Mouse (Mus musculus): ENCODE results near the gene Rgsl1. TPM values are rescaled to one million over a fixed set of nuclear protein-coding genes. Genes with fewer than 3 reads are reported as not detected.

Rgsl1 gene
- total and polyA plus RNA-seq, 3 experiments: not detected

GRCm38 (mm10) chr1:153830746-153831145 lies 13.2 kb downstream of the Rgsl1 start:
- Histone ChIP-seq H3K27me3 (ENCODE audit: control insufficient read depth in 1 of 2, insufficient read depth in 2 of 2, low read length in 2 of 2) (no peaks in the 10 kb centered on the region), H3K36me3 (ENCODE audit: control insufficient read depth in 1 of 2, insufficient read depth in 2 of 2, low read length in 2 of 2) (no peaks in the 10 kb centered on the region)
- TF ChIP-seq KAT2A (conservative IDR thresholded peaks at IDR 0.05; ENCODE audit: low read depth, low read length): no peak
- TF ChIP-seq TCF12 (IDR thresholded peaks at IDR 0.05; ENCODE audit: low read depth, low read length): no peak
- no peak for TF ChIP-seq SIN3A (IDR thresholded peaks at IDR 0.05; ENCODE audit: low read length)
- no peak for TF ChIP-seq MYB (IDR thresholded peaks at IDR 0.05; ENCODE audit: low read depth, low read length)
- TF ChIP-seq RAD21 (IDR thresholded peaks at IDR 0.05; ENCODE audit: low read depth, low read length): no peak

GRCm38 (mm10) chr1:153820216-153820615 lies 23.7 kb downstream of the Rgsl1 start:
- TF ChIP-seq MYB (IDR thresholded peaks at IDR 0.05; ENCODE audit: low read depth, low read length) (no peak), POLR2A (IDR thresholded peaks at IDR 0.05; ENCODE audit: control insufficient read depth in 1 of 2, insufficient read depth in 1 of 2, low read depth in 1 of 2, low read length in 2 of 2, poor library complexity in 1 of 2) (no peak), EP300 (IDR thresholded peaks at IDR 0.05; ENCODE audit: low read depth in 1 of 2, low read length in 2 of 2) (no peak), RAD21 (IDR thresholded peaks at IDR 0.05; ENCODE audit: low read depth, low read length) (no peak), USF2 (IDR thresholded peaks at IDR 0.05; ENCODE audit: borderline replicate concordance in 1 of 2, insufficient read depth in 1 of 2, low read depth in 1 of 2, low read length in 2 of 2) (no peak), ZC3H11A (IDR thresholded peaks at IDR 0.05; ENCODE audit: low read depth, low read length) (no peak), ETS1 (IDR thresholded peaks at IDR 0.05; ENCODE audit: low read depth, low read length) (no peak), JUND (IDR thresholded peaks at IDR 0.05; ENCODE audit: low read depth, low read length) (no peak), ELF1 (IDR thresholded peaks at IDR 0.05; ENCODE audit: low read depth, low read length) (no peak), POLR2AphosphoS2 (IDR thresholded peaks at IDR 0.05; ENCODE audit: low read length) (no peak)
- Histone ChIP-seq H3K9me3 (replicated peaks; ENCODE audit: insufficient read depth, low read length) (no peaks in the 10 kb centered on the region), H3K27me3 (ENCODE audit: control insufficient read depth in 1 of 2, insufficient read depth in 2 of 2, low read length in 2 of 2) (no peaks in the 10 kb centered on the region), H3K4me3 (ENCODE audit: control insufficient read depth in 1 of 2, insufficient read depth in 1 of 2, low read depth in 2 of 2, low read length in 2 of 2) (no peak overlapping the region), H3K36me3 (ENCODE audit: control insufficient read depth in 1 of 2, insufficient read depth in 2 of 2, low read length in 2 of 2) (no peaks in the 10 kb centered on the region), H3K4me1 (ENCODE audit: control insufficient read depth in 1 of 2, insufficient read depth in 2 of 2, low read length in 2 of 2) (no peaks in the 10 kb centered on the region), H3K79me2 (ENCODE audit: control insufficient read depth, insufficient read depth, low read length, poor library complexity) (no peaks in the 10 kb centered on the region), H3K27ac (ENCODE audit: control insufficient read depth, low read depth, low read length) (no peak overlapping the region), H3K9ac (ENCODE audit: control insufficient read depth, low read depth, low read length, poor library complexity, severe bottlenecking) (no peak overlapping the region)
- DNase-seq (ENCODE audit: low read depth, low spot score): no peak

More at GRCm38 (mm10) chr1:153830746-153831145, 13.2 kb downstream of the Rgsl1 start:
- Histone ChIP-seq H3K27ac (ENCODE audit: control insufficient read depth, low read depth, low read length) (no peak overlapping the region), H3K9ac (ENCODE audit: control insufficient read depth, low read depth, low read length, poor library complexity, severe bottlenecking) (no peak overlapping the region), H3K9me3 (replicated peaks; ENCODE audit: insufficient read depth, low read length) (no peaks in the 10 kb centered on the region), H3K79me2 (ENCODE audit: control insufficient read depth, insufficient read depth, low read length, poor library complexity) (no peaks in the 10 kb centered on the region), H3K4me1 (ENCODE audit: control insufficient read depth in 1 of 2, insufficient read depth in 2 of 2, low read length in 2 of 2) (no peaks in the 10 kb centered on the region), H3K4me3 (ENCODE audit: control insufficient read depth in 1 of 2, insufficient read depth in 1 of 2, low read depth in 2 of 2, low read length in 2 of 2) (no peak overlapping the region)
- DNase-seq (ENCODE audit: low read depth, low spot score): no peak

- H3K36me3 ChIP-seq (ENCODE audit: control insufficient read depth in 1 of 2, insufficient read depth in 2 of 2, low read length in 2 of 2): no peaks in the 10 kb centered on the region
- no peak overlapping the region for H3K9ac ChIP-seq (ENCODE audit: control insufficient read depth, low read depth, low read length, poor library complexity, severe bottlenecking)
- H3K27ac ChIP-seq (ENCODE audit: control insufficient read depth, low read depth, low read length): no peak overlapping the region
- H3K27me3 ChIP-seq (ENCODE audit: control insufficient read depth in 1 of 2, insufficient read depth in 2 of 2, low read length in 2 of 2): peaks cover 0 to 3% of the 10 kb centered on the region in 2 experiments; a peak in 3 of 4 replicates
- no peaks in the 10 kb centered on the region for H3K4me1 ChIP-seq (ENCODE audit: control insufficient read depth in 1 of 2, insufficient read depth in 2 of 2, low read length in 2 of 2)
- no peak for DNase-seq (ENCODE audit: low read depth, low spot score)
- H3K79me2 ChIP-seq (ENCODE audit: control insufficient read depth, insufficient read depth, low read length, poor library complexity): no peaks in the 10 kb centered on the region
- no peaks in the 10 kb centered on the region for H3K9me3 ChIP-seq (replicated peaks; ENCODE audit: insufficient read depth, low read length)
- no peak overlapping the region for H3K4me3 ChIP-seq (ENCODE audit: control insufficient read depth in 1 of 2, insufficient read depth in 1 of 2, low read depth in 2 of 2, low read length in 2 of 2)
- TF ChIP-seq UBTF (IDR thresholded peaks at IDR 0.05; ENCODE audit: borderline replicate concordance, insufficient read depth, low read depth, low read length): no peak
- no peak for TF ChIP-seq MAFK (IDR thresholded peaks at IDR 0.05; ENCODE audit: borderline replicate concordance, low read depth, low read length)
- TF ChIP-seq USF2 (IDR thresholded peaks at IDR 0.05; ENCODE audit: borderline replicate concordance in 1 of 2, insufficient read depth in 1 of 2, low read depth in 1 of 2, low read length in 2 of 2): no peak
- no peak for TF ChIP-seq ZMIZ1 (IDR thresholded peaks at IDR 0.05; ENCODE audit: low read depth, low read length)
- TF ChIP-seq CHD1 (IDR thresholded peaks at IDR 0.05; ENCODE audit: low read depth, low read length): no peak
- no peak for TF ChIP-seq JUND (IDR thresholded peaks at IDR 0.05; ENCODE audit: low read depth, low read length)
- TF ChIP-seq MYC (IDR thresholded peaks at IDR 0.05; ENCODE audit: low read depth, low read length): no peak
- TF ChIP-seq MXI1 (IDR thresholded peaks at IDR 0.05; ENCODE audit: low read depth, low read length): no peak
- TF ChIP-seq TCF12 (IDR thresholded peaks at IDR 0.05; ENCODE audit: low read depth, low read length): no peak
- no peak for TF ChIP-seq POLR2A (IDR thresholded peaks at IDR 0.05; ENCODE audit: control insufficient read depth in 1 of 2, insufficient read depth in 1 of 2, low read depth in 1 of 2, low read length in 2 of 2, poor library complexity in 1 of 2)
- no peak for TF ChIP-seq KAT2A (conservative IDR thresholded peaks at IDR 0.05; ENCODE audit: low read depth, low read length)
- no peak for TF ChIP-seq GATA1 (IDR thresholded peaks at IDR 0.05; ENCODE audit: low read depth, low read length)
- no peak for TF ChIP-seq GABPA (IDR thresholded peaks at IDR 0.05; ENCODE audit: low read depth, low read length)
These were observed 29.7 kb downstream of the Rgsl1 start for GRCm38 (mm10) chr1:153814278-153814677.

Measured in MEL (cell line).